Mouse (Mus musculus): Measurements from ENCODE around the gene Chp1. TPM values are rescaled to one million over a fixed set of nuclear protein-coding genes. Genes with fewer than 3 reads are reported as not detected.
A peak's percentile ranks its signal among the peaks of the same experiment; 100 is the strongest.
"Not testable (repeated sequence)": the region's sequence is repeated elsewhere in the genome, so short reads cannot be mapped to it uniquely, and the experiment has no call there.

Chp1 gene
- polyA plus RNA-seq, 1 experiment from 2014 or later: 73.2 TPM

DNA sequence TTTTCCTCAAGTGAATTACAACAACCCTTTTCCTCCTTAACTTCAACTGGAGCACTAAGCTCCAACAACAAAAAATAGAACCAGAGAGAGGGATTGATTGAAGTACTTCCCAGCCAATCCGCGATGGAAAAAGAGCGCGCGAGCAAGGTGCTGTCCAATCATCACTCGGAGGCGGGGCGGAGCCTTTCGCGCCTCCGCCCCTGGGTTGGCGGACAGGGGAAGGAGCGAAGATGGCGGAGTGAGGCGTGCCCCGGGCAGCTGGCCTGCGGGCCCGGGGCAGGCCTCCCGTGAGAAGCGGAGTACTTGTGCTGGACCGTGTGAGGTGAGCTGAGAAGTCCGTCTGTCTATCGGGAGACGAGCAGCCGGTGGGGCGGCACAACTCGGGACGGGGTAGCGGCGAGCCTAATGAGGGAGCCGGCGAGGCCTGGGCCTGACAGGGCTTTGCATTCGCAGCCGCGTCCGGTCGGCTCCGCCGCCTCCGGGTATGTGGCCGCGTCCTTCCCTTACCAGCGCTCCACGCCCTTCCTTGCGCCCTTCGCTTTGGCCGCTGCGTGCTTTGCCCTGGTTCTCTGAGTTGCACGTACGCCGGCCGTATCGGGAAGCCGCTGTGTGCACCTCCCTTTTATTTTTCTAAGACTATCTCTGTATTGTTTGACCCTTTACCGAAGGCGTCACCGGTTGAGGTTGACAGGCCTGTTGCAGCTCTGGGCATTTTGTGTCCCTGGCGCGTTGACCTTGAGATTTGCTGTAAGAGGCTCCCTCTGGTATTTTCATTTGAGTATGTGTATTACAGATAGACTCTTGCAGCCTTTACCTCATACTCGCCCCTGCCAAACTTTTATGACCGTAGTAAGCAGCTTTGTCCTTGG, 46.9 kb downstream of the Chp1 start:
- WGBS: under 1% methylated on average over 61 of the region's 61 CpGs
- H3K4me3 ChIP-seq (ENCODE audit: low read depth, low read length): peak overlapping the region; percentile 88
- peak overlapping the region; percentile 94 for H3K27ac ChIP-seq (ENCODE audit: low read depth, low read length)
- peak overlapping the region; percentile 94 for H3K9ac ChIP-seq (ENCODE audit: low read depth, low read length)
- H3K4me1 ChIP-seq (replicated peaks; ENCODE audit: control insufficient read depth, insufficient read depth, low read length): 0 out of 2 replicates have a peak, but pooled peaks cover 2% of the 10 kb centered on the region
- TF ChIP-seq CTCF (IDR thresholded peaks at IDR 0.05; ENCODE audit: low read depth): peak; percentile 1; the same call in 1 of the 2 replicates
- no peaks in the 10 kb centered on the region for H3K27me3 ChIP-seq (replicated peaks; ENCODE audit: control insufficient read depth, insufficient read depth, low read length)
- H3K9me3 ChIP-seq (ENCODE audit: control insufficient read depth): no peaks in the 10 kb centered on the region
- peaks cover 27% of the 10 kb centered on the region for H3K36me3 ChIP-seq (ENCODE audit: control insufficient read depth, insufficient read depth)
- ATAC-seq: peak; percentile 93
- peak overlapping the region; percentile 64 for H3K4me2 ChIP-seq (replicated peaks; ENCODE audit: low read depth)

DNA sequence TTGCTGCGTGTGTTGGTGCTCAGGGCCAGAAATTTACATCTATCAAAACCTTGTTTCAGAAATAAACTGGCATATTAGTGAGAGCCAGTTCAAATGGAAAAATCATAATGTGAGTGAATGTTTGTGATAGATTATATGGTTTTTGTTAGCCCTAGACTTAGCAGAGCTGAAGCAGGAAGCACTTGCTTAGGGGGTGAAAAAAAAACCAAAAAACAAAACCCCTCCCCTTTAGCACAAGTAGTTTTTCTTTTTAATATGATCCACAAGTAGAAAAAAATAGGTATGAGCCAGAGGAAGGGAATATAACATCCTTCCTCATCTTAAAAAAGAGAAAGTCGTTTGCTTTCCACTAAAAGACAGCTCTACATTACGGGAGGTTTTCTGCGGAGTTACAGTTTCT, 47.8 kb downstream of the Chp1 start:
- ATAC-seq: no peak
- no peak overlapping the region for H3K27ac ChIP-seq (ENCODE audit: low read depth, low read length)
- no peaks in the 10 kb centered on the region for H3K9me3 ChIP-seq (ENCODE audit: control insufficient read depth)
- H3K9ac ChIP-seq (ENCODE audit: low read depth, low read length): peak overlapping the region; percentile 94
- peak overlapping the region; percentile 64 for H3K4me2 ChIP-seq (replicated peaks; ENCODE audit: low read depth)
- H3K27me3 ChIP-seq (replicated peaks; ENCODE audit: control insufficient read depth, insufficient read depth, low read length): no peaks in the 10 kb centered on the region
- 18% methylated on average over 4 of the region's 4 CpGs for WGBS
- peak overlapping the region; percentile 88 for H3K4me3 ChIP-seq (ENCODE audit: low read depth, low read length)
- 0 out of 2 replicates have a peak, but pooled peaks cover 2% of the 10 kb centered on the region for H3K4me1 ChIP-seq (replicated peaks; ENCODE audit: control insufficient read depth, insufficient read depth, low read length)
- peaks cover 33% of the 10 kb centered on the region for H3K36me3 ChIP-seq (ENCODE audit: control insufficient read depth, insufficient read depth)
- TF ChIP-seq CTCF (IDR thresholded peaks at IDR 0.05; ENCODE audit: low read depth): no peak

DNA sequence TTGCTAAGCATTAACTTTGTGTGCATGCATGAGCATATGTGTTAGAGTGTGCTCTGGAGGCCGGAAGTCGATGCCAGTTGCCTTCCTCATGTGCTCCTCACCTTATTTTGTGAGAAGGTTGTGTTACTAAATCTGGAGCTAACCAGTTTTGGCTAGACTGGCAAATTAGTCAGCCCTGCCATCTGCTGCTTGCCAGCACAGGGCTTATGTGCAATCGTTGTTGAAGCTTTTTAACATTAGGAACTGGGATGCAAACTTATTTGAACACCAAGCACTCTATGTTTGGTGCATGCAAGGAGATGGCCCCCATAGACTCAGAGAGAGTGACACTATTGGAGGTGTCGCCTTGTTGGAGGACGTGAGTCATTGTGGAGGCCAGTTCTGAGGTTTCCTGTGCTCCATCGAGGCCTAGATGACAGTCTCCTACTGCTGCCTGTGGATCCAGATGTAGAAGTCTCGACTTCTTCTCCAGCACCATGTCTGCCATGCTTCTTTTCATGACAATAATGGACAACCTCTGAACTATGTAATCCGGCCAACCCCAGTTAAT, 49.4 kb downstream of the Chp1 start:
- Histone ChIP-seq H3K9me3 (ENCODE audit: control insufficient read depth) (no peaks in the 10 kb centered on the region), H3K36me3 (ENCODE audit: control insufficient read depth, insufficient read depth) (peaks cover 39% of the 10 kb centered on the region), H3K4me1 (replicated peaks; ENCODE audit: control insufficient read depth, insufficient read depth, low read length) (0 out of 2 replicates have a peak, but pooled peaks cover 9% of the 10 kb centered on the region), H3K9ac (ENCODE audit: low read depth, low read length) (no peak overlapping the region), H3K4me2 (replicated peaks; ENCODE audit: low read depth) (no peak overlapping the region), H3K27me3 (replicated peaks; ENCODE audit: control insufficient read depth, insufficient read depth, low read length) (no peaks in the 10 kb centered on the region), H3K27ac (ENCODE audit: low read depth, low read length) (no peak overlapping the region), H3K4me3 (ENCODE audit: low read depth, low read length) (no peak overlapping the region)
- ATAC-seq: no peak
- WGBS: 85% methylated on average over 8 of the region's 8 CpGs
- TF ChIP-seq CTCF (IDR thresholded peaks at IDR 0.05; ENCODE audit: low read depth): no peak

DNA sequence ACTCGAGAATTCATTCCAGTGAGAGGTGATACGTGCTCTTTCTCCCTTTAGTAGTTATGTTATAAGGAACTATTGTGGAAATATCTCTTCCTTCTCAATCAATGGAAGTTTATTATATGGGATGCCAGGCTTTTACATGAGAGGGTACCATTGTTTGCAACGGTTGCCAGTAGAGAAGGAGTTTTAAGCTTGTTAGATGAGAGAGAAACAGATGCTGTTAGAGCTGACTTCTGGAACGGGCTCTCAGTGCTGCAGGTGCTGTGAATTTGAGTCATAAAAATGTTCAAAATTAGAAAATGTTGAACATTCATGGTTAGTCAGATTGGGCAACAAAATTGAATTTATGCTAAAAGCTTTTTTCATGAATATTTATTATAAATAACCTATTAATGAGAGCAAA, 53.5 kb downstream of the Chp1 start:
- WGBS: 81% methylated on average over 4 of the region's 4 CpGs
- TF ChIP-seq CTCF (IDR thresholded peaks at IDR 0.05; ENCODE audit: low read depth): no peak

DNA sequence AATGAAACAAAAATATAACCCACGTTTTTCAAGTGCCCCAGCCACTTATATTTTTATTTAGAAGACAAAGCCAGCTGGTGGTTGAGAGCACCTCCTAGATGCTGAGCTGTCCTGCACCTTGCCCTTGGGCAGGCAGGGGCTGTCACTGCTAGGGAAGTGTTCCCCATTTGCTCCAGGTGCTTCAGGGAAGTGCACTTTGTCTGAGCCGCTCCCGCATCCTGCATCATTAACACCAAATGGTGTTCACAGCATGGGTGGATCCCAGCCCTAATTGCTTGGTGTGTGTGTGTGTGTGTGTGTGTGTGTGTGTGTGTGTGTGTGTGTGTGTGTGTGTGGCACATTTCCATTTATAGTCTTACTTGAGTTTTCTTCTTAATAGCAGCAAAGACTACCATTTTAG, 54.1 kb downstream of the Chp1 start:
- 40% methylated on average over 3 of the region's 3 CpGs for WGBS

More for the DNA sequence above, 53.5 kb downstream of the Chp1 start:
- Histone ChIP-seq H3K27ac (ENCODE audit: low read depth, low read length) (peak overlapping the region; percentile 41; the same call in 1 of the 2 replicates), H3K4me2 (replicated peaks; ENCODE audit: low read depth) (no peak overlapping the region), H3K4me3 (ENCODE audit: low read depth, low read length) (no peak overlapping the region), H3K27me3 (replicated peaks; ENCODE audit: control insufficient read depth, insufficient read depth, low read length) (no peaks in the 10 kb centered on the region), H3K9ac (ENCODE audit: low read depth, low read length) (no peak overlapping the region), H3K4me1 (replicated peaks; ENCODE audit: control insufficient read depth, insufficient read depth, low read length) (0 out of 2 replicates have a peak, but pooled peaks cover 10% of the 10 kb centered on the region), H3K9me3 (ENCODE audit: control insufficient read depth) (no peaks in the 10 kb centered on the region), H3K36me3 (ENCODE audit: control insufficient read depth, insufficient read depth) (peaks cover 52% of the 10 kb centered on the region)
- ATAC-seq: no peak

DNA sequence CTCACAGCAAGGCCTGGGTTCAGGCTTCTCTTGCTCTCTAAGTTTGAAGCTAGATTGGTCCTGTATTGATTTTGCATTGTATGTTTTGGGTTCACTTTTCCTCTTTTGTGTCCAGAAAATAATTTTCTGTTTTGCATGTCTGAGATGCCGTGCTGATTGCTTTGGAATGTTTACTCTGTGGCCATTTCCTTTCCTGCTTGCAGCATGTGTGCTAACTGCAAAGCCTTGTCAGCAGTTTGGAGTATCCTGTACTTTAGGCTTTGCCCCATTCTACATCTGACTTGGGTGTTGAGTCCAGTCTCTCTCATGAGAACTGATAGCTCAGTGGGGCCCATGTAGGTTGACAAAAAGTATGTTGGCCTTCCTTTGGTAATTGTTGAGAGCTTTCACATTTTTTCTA, 55.0 kb downstream of the Chp1 start:
- Histone ChIP-seq H3K36me3 (ENCODE audit: control insufficient read depth, insufficient read depth) (peaks cover 46% of the 10 kb centered on the region), H3K9me3 (ENCODE audit: control insufficient read depth) (no peaks in the 10 kb centered on the region), H3K4me2 (replicated peaks; ENCODE audit: low read depth) (peak overlapping the region; percentile 4; the same call in 1 of the 2 replicates), H3K9ac (ENCODE audit: low read depth, low read length) (no peak overlapping the region), H3K27ac (ENCODE audit: low read depth, low read length) (peak overlapping the region; percentile 36), H3K27me3 (replicated peaks; ENCODE audit: control insufficient read depth, insufficient read depth, low read length) (no peaks in the 10 kb centered on the region), H3K4me1 (replicated peaks; ENCODE audit: control insufficient read depth, insufficient read depth, low read length) (0 out of 2 replicates have a peak, but pooled peaks cover 10% of the 10 kb centered on the region), H3K4me3 (ENCODE audit: low read depth, low read length) (no peak overlapping the region)
- TF ChIP-seq CTCF (IDR thresholded peaks at IDR 0.05; ENCODE audit: low read depth): no peak
- 12% methylated on average over 1 of the region's 1 CpGs for WGBS
- ATAC-seq: peak; percentile 70

More for the DNA sequence above, 54.1 kb downstream of the Chp1 start:
- not testable (repeated sequence) for H3K4me1 ChIP-seq (replicated peaks; ENCODE audit: control insufficient read depth, insufficient read depth, low read length); H3K4me3 ChIP-seq (ENCODE audit: low read depth, low read length); H3K9me3 ChIP-seq (ENCODE audit: control insufficient read depth); H3K27me3 ChIP-seq (replicated peaks; ENCODE audit: control insufficient read depth, insufficient read depth, low read length); H3K4me2 ChIP-seq (replicated peaks; ENCODE audit: low read depth); H3K9ac ChIP-seq (ENCODE audit: low read depth, low read length)
- ATAC-seq: peak; percentile 78
- H3K36me3 ChIP-seq (ENCODE audit: control insufficient read depth, insufficient read depth): peaks cover 51% of the 10 kb centered on the region
- H3K27ac ChIP-seq (ENCODE audit: low read depth, low read length): peak overlapping the region; percentile 9; the same call in 1 of the 2 replicates
